Mouse (Mus musculus): ENCODE data around the gene Ttf2. TPM values are rescaled to one million over a fixed set of nuclear protein-coding genes. Genes with fewer than 3 reads are reported as not detected.

Gene Ttf2
- polyA plus RNA-seq, 1 experiment, result 5.2 TPM

GRCm38 (mm10) chr3:100989417-100989816 lies 20.0 kb upstream of the Ttf2 start:
- no peaks in the 10 kb centered on the region for H3K36me3 ChIP-seq (ENCODE audit: control insufficient read depth, insufficient read depth)
- no peak overlapping the region for H3K4me2 ChIP-seq (ENCODE audit: low read depth)
- H3K79me2 ChIP-seq (ENCODE audit: control insufficient read depth, insufficient read depth), result no peaks in the 10 kb centered on the region
- H3K27me3 ChIP-seq (ENCODE audit: control insufficient read depth, insufficient read depth, insufficient read length), result no peaks in the 10 kb centered on the region
- H3K4me3 ChIP-seq, result no peak overlapping the region
- no peak for TF ChIP-seq E2F4 (IDR thresholded peaks at IDR 0.05; ENCODE audit: insufficient read depth)
- no peak for TF ChIP-seq POLR2AphosphoS2 (IDR thresholded peaks at IDR 0.05; ENCODE audit: insufficient read length, low read depth)
- no peak for TF ChIP-seq CEBPB (IDR thresholded peaks at IDR 0.05; ENCODE audit: insufficient read depth, poor library complexity, severe bottlenecking)
- no peak overlapping the region for H3ac ChIP-seq (ENCODE audit: control insufficient read depth, insufficient read length)

GRCm38 (mm10) chr3:100979290-100979689 lies 9.8 kb upstream of the Ttf2 start:
- no peak overlapping the region for H3K4me3 ChIP-seq
- no peak overlapping the region for H3ac ChIP-seq (ENCODE audit: control insufficient read depth, insufficient read length)
- no peak overlapping the region for H3K4me2 ChIP-seq (ENCODE audit: low read depth)
- no peaks in the 10 kb centered on the region for H3K79me2 ChIP-seq (ENCODE audit: control insufficient read depth, insufficient read depth)
- H3K36me3 ChIP-seq (ENCODE audit: control insufficient read depth, insufficient read depth), result no peaks in the 10 kb centered on the region
- TF ChIP-seq E2F4 (IDR thresholded peaks at IDR 0.05; ENCODE audit: insufficient read depth), result no peak
- H3K27me3 ChIP-seq (ENCODE audit: control insufficient read depth, insufficient read depth, insufficient read length), result peaks cover 13% of the 10 kb centered on the region

- no peak for TF ChIP-seq MYOD1 (IDR thresholded peaks at IDR 0.05; ENCODE audit: control insufficient read depth in 1 of 3, insufficient read length in 2 of 3, low read depth in 2 of 3)
- no peak for TF ChIP-seq POLR2AphosphoS2 (IDR thresholded peaks at IDR 0.05; ENCODE audit: insufficient read length, low read depth)
- TF ChIP-seq REST (IDR thresholded peaks at IDR 0.05; ENCODE audit: insufficient read depth, insufficient read length), result no peak
- no peak for TF ChIP-seq MAX (IDR thresholded peaks at IDR 0.05; ENCODE audit: low read depth)
- TF ChIP-seq TCF3 (IDR thresholded peaks at IDR 0.05; ENCODE audit: insufficient read length, low read depth), result no peak
- TF ChIP-seq USF1 (IDR thresholded peaks at IDR 0.05; ENCODE audit: low read depth), result no peak
- no peak for TF ChIP-seq E2F4 (IDR thresholded peaks at IDR 0.05; ENCODE audit: insufficient read depth)
- no peak for TF ChIP-seq POLR2A (IDR thresholded peaks at IDR 0.05; ENCODE audit: insufficient read length, low read depth)
These were observed 4.4 kb upstream of the Ttf2 start for GRCm38 (mm10) chr3:100973906-100974305.

GRCm38 (mm10) chr3:100963849-100964542 lies 5.5 kb downstream of the Ttf2 start:
- Histone ChIP-seq H3K4me2 (ENCODE audit: low read depth) (no peak overlapping the region), H3ac (ENCODE audit: control insufficient read depth, insufficient read length) (no peak overlapping the region), H3K4me3 (no peak overlapping the region), H3K79me2 (ENCODE audit: control insufficient read depth, insufficient read depth) (peaks cover 4% of the 10 kb centered on the region), H3K27me3 (ENCODE audit: control insufficient read depth, insufficient read depth, insufficient read length) (no peaks in the 10 kb centered on the region), H3K36me3 (ENCODE audit: control insufficient read depth, insufficient read depth) (peaks cover 14% of the 10 kb centered on the region)
- TF ChIP-seq TCF12 (IDR thresholded peaks at IDR 0.05; ENCODE audit: insufficient read depth, poor library complexity, severe bottlenecking), result no peak
- no peak for TF ChIP-seq MYOD1 (IDR thresholded peaks at IDR 0.05; ENCODE audit: control insufficient read depth in 1 of 3, insufficient read length in 2 of 3, low read depth in 2 of 3)
- no peak for TF ChIP-seq REST (IDR thresholded peaks at IDR 0.05; ENCODE audit: insufficient read depth, insufficient read length)
- TF ChIP-seq E2F4 (IDR thresholded peaks at IDR 0.05; ENCODE audit: insufficient read depth), result no peak
- TF ChIP-seq MYOG (IDR thresholded peaks at IDR 0.05; ENCODE audit: control insufficient read depth in 1 of 3, insufficient read depth in 1 of 3, insufficient read length in 2 of 3, low read depth in 2 of 3), result no peak
- TF ChIP-seq SRF (IDR thresholded peaks at IDR 0.05; ENCODE audit: control insufficient read depth, insufficient read length, low read depth), result no peak
- no peak for TF ChIP-seq MAX (IDR thresholded peaks at IDR 0.05; ENCODE audit: low read depth)
- TF ChIP-seq CEBPB (IDR thresholded peaks at IDR 0.05; ENCODE audit: insufficient read depth, poor library complexity, severe bottlenecking), result no peak
- TF ChIP-seq TCF3 (IDR thresholded peaks at IDR 0.05; ENCODE audit: insufficient read length, low read depth), result no peak

More at GRCm38 (mm10) chr3:100973906-100974305, 4.4 kb upstream of the Ttf2 start:
- H3ac ChIP-seq (ENCODE audit: control insufficient read depth, insufficient read length), result no peak overlapping the region
- H3K27me3 ChIP-seq (ENCODE audit: control insufficient read depth, insufficient read depth, insufficient read length), result no peaks in the 10 kb centered on the region
- H3K4me3 ChIP-seq, result no peak overlapping the region
- H3K79me2 ChIP-seq (ENCODE audit: control insufficient read depth, insufficient read depth), result peaks cover 2% of the 10 kb centered on the region
- no peak overlapping the region for H3K4me2 ChIP-seq (ENCODE audit: low read depth)
- H3K36me3 ChIP-seq (ENCODE audit: control insufficient read depth, insufficient read depth), result no peaks in the 10 kb centered on the region

GRCm38 (mm10) chr3:100961501-100961900 lies 8.0 kb downstream of the Ttf2 start:
- H3K4me2 ChIP-seq (ENCODE audit: low read depth), result no peak overlapping the region
- no peak overlapping the region for H3K4me3 ChIP-seq
- H3ac ChIP-seq (ENCODE audit: control insufficient read depth, insufficient read length), result no peak overlapping the region
- TF ChIP-seq REST (IDR thresholded peaks at IDR 0.05; ENCODE audit: insufficient read depth, insufficient read length) (no peak), TCF3 (IDR thresholded peaks at IDR 0.05; ENCODE audit: insufficient read length, low read depth) (no peak), POLR2AphosphoS2 (IDR thresholded peaks at IDR 0.05; ENCODE audit: insufficient read length, low read depth) (no peak), SRF (IDR thresholded peaks at IDR 0.05; ENCODE audit: control insufficient read depth, insufficient read length, low read depth) (no peak), MAX (IDR thresholded peaks at IDR 0.05; ENCODE audit: low read depth) (no peak), MYOG (IDR thresholded peaks at IDR 0.05; ENCODE audit: control insufficient read depth in 1 of 3, insufficient read depth in 1 of 3, insufficient read length in 2 of 3, low read depth in 2 of 3) (no peak), E2F4 (IDR thresholded peaks at IDR 0.05; ENCODE audit: insufficient read depth) (no peak), MYOD1 (IDR thresholded peaks at IDR 0.05; ENCODE audit: control insufficient read depth in 1 of 3, insufficient read length in 2 of 3, low read depth in 2 of 3) (no peak), TCF12 (IDR thresholded peaks at IDR 0.05; ENCODE audit: insufficient read depth, poor library complexity, severe bottlenecking) (no peak), USF1 (IDR thresholded peaks at IDR 0.05; ENCODE audit: low read depth) (no peak), CEBPB (IDR thresholded peaks at IDR 0.05; ENCODE audit: insufficient read depth, poor library complexity, severe bottlenecking) (no peak), POLR2A (IDR thresholded peaks at IDR 0.05; ENCODE audit: insufficient read length, low read depth) (no peak)
- H3K27me3 ChIP-seq (ENCODE audit: control insufficient read depth, insufficient read depth, insufficient read length), result no peaks in the 10 kb centered on the region
- H3K79me2 ChIP-seq (ENCODE audit: control insufficient read depth, insufficient read depth), result no peaks in the 10 kb centered on the region
- H3K36me3 ChIP-seq (ENCODE audit: control insufficient read depth, insufficient read depth), result peaks cover 14% of the 10 kb centered on the region
